Mouse (Mus musculus) kidney, adult 2 months (tissue): ENCODE data around the gene Rapgef1. TPM values are rescaled to one million over a fixed set of nuclear protein-coding genes. Genes with fewer than 3 reads are reported as not detected.

ENCODE experiments used
- DNase-seq: peaks from one replicate; pipeline ENCODE4 v3.0.0; 2021
- H3K27ac ChIP-seq: fragments of 200-500 bp; 2 replicates; pipeline ENCODE4 v1.5.1; 2012; ENCODE audit warnings: low read depth, low read length, control low read depth, inconsistent platforms; ENCODE audit not compliant: insufficient read depth
- H3K27me3 ChIP-seq: fragments of 200-500 bp; replicated peaks from 2 replicates; pipeline ENCODE4 v1.6.1; 2012; ENCODE audit warnings: mild to moderate bottlenecking, moderate library complexity, low read length, inconsistent platforms; ENCODE audit not compliant: control insufficient read depth, insufficient read depth
- H3K36me3 ChIP-seq: fragments of 200-500 bp; 2 replicates; pipeline ENCODE4 v1.6.1; 2012; ENCODE audit warnings: mild to moderate bottlenecking, moderate library complexity, low read length, inconsistent platforms; ENCODE audit not compliant: control insufficient read depth, insufficient read depth
- H3K4me1 ChIP-seq: fragments of 200-500 bp; 2 replicates; pipeline ENCODE4 v1.6.1; 2011; ENCODE audit warnings: low read length; ENCODE audit not compliant: control insufficient read depth, insufficient read depth
- H3K4me3 ChIP-seq: fragments of 200-500 bp; 2 replicates; pipeline ENCODE4 v1.5.1; 2011; ENCODE audit warnings: mild to moderate bottlenecking, low read depth, low read length, control low read depth; ENCODE audit not compliant: insufficient read depth
- CTCF ChIP-seq: fragments of 200-500 bp; conservative IDR thresholded peaks from 2 replicates; pipeline ENCODE4 v1.5.1; 2011; ENCODE audit warnings: low read depth, mild to moderate bottlenecking, control low read depth, low read length, moderate library complexity, mixed read lengths; ENCODE audit not compliant: insufficient read depth, insufficient read length
- POLR2A ChIP-seq: fragments of 200-500 bp; IDR thresholded peaks from one replicate; pipeline ENCODE4 v1.6.1; 2011; ENCODE audit warnings: low read depth, low read length, control low read depth
- WGBS: fragments of 180-500 bp; shearing (Covaris S2); methylation state at CpG from one replicate; pipeline ENCODE4 v1.1.7; 2018; 5-methylcytosine and 5-hydroxymethylcytosine counted together
- polyA plus RNA-seq: library from polyadenylated mRNA; depleted of rRNA; stranded (reverse); fragments of >200 nt; gene quantifications from 2 replicates; pipeline ENCODE4 v1.2.3, GENCODE M21; 2012

The Rapgef1 gene
- polyA plus RNA-seq, 1 experiment, result 38.9 TPM

DNA sequence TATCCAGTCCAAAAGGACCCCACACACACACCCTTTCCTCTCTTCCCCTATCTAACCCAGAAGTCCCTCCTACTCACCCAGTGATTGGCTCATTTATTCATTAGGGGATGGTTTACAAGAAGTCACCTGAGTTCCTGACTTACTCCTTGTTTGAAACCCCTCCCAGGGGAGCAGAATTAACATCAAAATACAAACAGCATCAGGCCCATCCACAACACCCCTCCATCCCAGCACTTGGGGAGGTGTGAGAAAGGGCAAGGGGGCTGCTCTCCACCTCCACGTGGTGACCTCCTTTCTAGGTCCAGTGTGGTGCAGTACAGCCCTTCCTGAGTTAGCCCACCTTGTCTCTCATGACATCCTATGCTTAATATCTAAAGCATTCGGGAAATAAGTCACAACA, 110.0 kb downstream of the Rapgef1 start:
- no peak for DNase-seq
- 62% methylated on average over 2 of the region's 2 CpGs for WGBS
- Histone ChIP-seq H3K36me3 (peaks cover 2% of the 10 kb centered on the region), H3K4me1 (no peaks in the 10 kb centered on the region), H3K27ac (no peak overlapping the region), H3K27me3 (no peaks in the 10 kb centered on the region), H3K4me3 (no peak overlapping the region)
- TF ChIP-seq POLR2A (no peak), CTCF (no peak)

DNA sequence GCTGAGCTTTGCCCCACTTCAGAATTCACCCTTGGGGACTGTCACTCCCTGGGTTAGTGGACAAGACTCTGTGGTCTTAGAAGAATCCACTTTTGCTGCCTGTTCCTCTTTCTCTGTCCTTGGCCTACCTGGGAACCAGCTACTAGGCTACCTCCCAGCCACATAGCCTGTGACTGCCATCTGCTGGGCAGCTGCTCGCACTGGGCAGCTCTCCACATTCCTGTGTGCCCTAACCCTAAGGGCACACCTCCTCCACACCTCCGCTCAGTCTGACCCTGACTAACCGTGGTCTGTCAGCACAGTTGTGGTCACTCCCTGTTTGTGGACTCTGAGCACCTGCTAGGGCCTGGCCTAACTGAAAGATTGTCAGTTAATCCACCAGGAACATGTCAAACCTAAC, 112.0 kb downstream of the Rapgef1 start:
- peak; percentile 72 for DNase-seq
- 28% methylated on average over 3 of the region's 3 CpGs for WGBS
- Histone ChIP-seq H3K36me3 (peaks cover 2% of the 10 kb centered on the region), H3K4me3 (no peak overlapping the region), H3K27me3 (no peaks in the 10 kb centered on the region), H3K4me1 (no peaks in the 10 kb centered on the region), H3K27ac (no peak overlapping the region)
- TF ChIP-seq POLR2A (no peak), CTCF (peak; percentile 92)

DNA sequence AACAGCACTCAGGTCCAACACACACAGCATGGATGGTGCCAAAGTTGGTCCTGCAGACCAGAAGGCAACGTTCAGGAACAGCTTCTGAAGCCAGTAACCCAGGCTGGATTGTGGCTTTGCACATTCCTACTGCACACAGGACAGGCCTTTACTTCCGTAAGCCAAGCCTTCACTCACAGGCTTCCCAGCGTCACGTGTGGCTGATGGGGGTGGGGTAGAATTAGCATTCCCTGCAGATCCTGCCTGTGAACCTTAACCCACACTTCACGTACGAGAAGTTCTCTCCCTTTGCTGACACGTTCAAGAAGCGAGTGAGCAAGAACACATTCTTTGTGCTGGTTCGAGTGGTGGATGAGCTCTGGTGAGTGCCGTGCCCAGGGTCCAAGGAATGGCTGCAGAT, 113.0 kb downstream of the Rapgef1 start:
- TF ChIP-seq CTCF, result no peak
- TF ChIP-seq POLR2A, result no peak
- no peaks in the 10 kb centered on the region for H3K27me3 ChIP-seq
- no peak overlapping the region for H3K27ac ChIP-seq
- no peak overlapping the region for H3K4me3 ChIP-seq
- peak; percentile 53 for DNase-seq
- 76% methylated on average over 10 of the region's 10 CpGs for WGBS
- H3K4me1 ChIP-seq, result no peaks in the 10 kb centered on the region
- H3K36me3 ChIP-seq, result no peaks in the 10 kb centered on the region; the same call in 1 of the 2 replicates

GRCm38 (mm10) chr2:29733348-29733747, 113.8 kb downstream of the Rapgef1 start:
- no peaks in the 10 kb centered on the region for H3K4me1 ChIP-seq
- no peak overlapping the region for H3K4me3 ChIP-seq
- H3K36me3 ChIP-seq, result no peaks in the 10 kb centered on the region; the same call in none of the 2 replicates
- no peaks in the 10 kb centered on the region for H3K27me3 ChIP-seq
- H3K27ac ChIP-seq, result no peak overlapping the region
- DNase-seq, result no peak
- TF ChIP-seq CTCF (no peak), POLR2A (no peak)
- 88% methylated on average over 5 of the region's 5 CpGs for WGBS

DNA sequence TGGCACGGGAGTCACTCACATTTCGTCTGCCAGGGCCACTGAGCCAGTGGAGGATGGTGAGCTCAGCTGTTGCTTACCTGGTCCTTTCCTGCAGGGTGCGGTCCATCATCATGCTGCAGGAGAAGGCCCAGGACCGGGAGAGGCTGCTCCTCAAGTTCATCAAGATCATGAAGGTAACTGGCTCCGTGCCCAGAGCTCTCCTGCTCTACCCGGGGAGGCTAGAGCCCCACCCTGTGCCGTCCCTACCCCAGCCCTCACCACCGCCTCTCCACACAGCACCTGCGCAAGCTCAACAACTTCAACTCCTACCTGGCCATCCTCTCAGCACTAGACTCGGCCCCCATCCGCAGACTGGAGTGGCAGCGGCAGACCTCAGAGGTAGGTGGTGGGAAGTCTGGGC, 116.2 kb downstream of the Rapgef1 start:
- H3K27me3 ChIP-seq, result no peaks in the 10 kb centered on the region
- no peak for TF ChIP-seq CTCF
- TF ChIP-seq POLR2A, result no peak
- WGBS, result 79% methylated on average over 12 of the region's 12 CpGs
- H3K36me3 ChIP-seq, result no peaks in the 10 kb centered on the region; the same call in none of the 2 replicates
- DNase-seq, result no peak
- H3K4me1 ChIP-seq, result no peaks in the 10 kb centered on the region
- no peak overlapping the region for H3K4me3 ChIP-seq
- no peak overlapping the region for H3K27ac ChIP-seq

DNA sequence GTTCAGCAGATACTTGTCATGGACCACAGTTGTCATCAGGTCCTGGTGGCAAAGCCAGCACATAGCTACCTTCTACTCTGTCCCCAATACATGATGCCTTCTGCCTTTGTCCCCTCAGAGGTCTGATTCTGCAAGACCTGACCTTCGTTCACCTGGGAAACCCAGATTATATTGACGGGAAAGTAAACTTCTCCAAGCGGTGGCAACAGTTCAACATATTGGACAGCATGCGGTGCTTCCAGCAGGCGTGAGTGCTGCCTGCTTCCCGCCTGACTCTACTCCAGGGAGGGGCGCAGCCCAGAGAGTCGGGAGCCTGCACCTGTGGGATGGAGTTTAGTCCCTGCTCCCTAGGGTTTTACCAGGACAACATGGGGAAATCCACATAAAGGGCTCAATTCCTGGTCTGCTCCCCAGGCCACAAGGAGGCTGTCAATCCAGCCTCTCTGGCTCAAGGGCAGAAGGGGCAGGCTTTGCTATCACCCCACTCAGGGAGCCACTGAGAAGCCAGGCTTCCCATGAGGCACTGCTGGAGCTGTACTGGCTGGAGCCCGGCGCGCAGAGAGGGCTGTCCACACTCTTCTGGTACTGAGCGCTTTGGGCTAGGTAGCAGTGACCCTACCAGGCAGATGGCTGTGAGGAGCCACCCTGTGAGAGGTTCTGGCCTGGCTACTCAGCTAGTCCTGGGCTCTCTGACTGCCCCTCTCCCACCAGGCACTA, 117.8 kb downstream of the Rapgef1 start:
- WGBS, result 84% methylated on average over 12 of the region's 12 CpGs
- no peak overlapping the region for H3K27ac ChIP-seq

DNA sequence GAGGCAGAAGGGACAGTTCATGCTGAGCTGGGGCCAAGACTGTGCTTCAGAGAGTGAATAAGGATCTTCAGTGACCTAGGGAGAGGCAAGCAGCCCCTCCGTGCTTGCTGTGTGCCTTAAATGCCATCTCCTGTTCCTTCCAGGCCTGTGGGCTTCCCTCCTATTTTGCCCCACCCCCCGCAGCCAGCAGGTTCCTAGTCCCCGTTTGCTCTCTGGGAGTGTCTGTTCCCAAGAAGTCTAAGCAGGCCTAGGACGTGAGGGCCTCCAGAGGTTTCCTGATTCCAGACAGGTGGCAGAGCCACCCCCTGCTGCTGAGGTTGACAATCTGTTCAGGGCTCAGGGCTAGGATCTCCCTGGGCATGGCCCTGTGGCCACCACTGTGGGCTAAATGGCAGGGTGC, 119.3 kb downstream of the Rapgef1 start:
- no peak overlapping the region for H3K27ac ChIP-seq
- TF ChIP-seq CTCF (no peak), POLR2A (no peak)

More for the DNA sequence above, 117.8 kb downstream of the Rapgef1 start:
- no peak for TF ChIP-seq POLR2A
- TF ChIP-seq CTCF, result no peak
- Histone ChIP-seq H3K27me3 (no peaks in the 10 kb centered on the region), H3K36me3 (no peaks in the 10 kb centered on the region; the same call in none of the 2 replicates), H3K4me1 (no peaks in the 10 kb centered on the region), H3K4me3 (no peak overlapping the region)
- DNase-seq, result no peak

More for the DNA sequence above, 119.3 kb downstream of the Rapgef1 start:
- no peaks in the 10 kb centered on the region for H3K4me1 ChIP-seq
- WGBS, result 62% methylated on average over 4 of the region's 4 CpGs
- H3K27me3 ChIP-seq, result no peaks in the 10 kb centered on the region
- no peaks in the 10 kb centered on the region; the same call in none of the 2 replicates for H3K36me3 ChIP-seq
- no peak for DNase-seq
- H3K4me3 ChIP-seq, result no peak overlapping the region
